Mouse (Mus musculus) limb, embryonic 12.5 days (tissue): ENCODE measurements at regions not wholly inside any gene's neighbourhood (a gene's known extent, or its start where the extent isn't known, plus 50 kb on each side); places are given as distances from the start of the nearest gene placed in this dataset.

Source experiments
- ATAC-seq: fragments of 200-750 bp; cut with Nextera tagmentation; 2 replicates; pipeline ENCODE4 v1.8.0; 2017; ENCODE audit warnings: low read depth, moderate TSS enrichment; ENCODE audit not compliant: insufficient number of reproducible peaks, insufficient read depth, low FRiP score, low TSS enrichment
- H3K27ac ChIP-seq: fragments of 300-500 bp; sonication (generic); 2 replicates; pipeline ENCODE4 v1.5.1; 2016; ENCODE audit warnings: mild to moderate bottlenecking, moderate library complexity
- H3K27me3 ChIP-seq: fragments of 300-500 bp; sonication (generic); 2 replicates; pipeline ENCODE4 v1.6.1; 2016; ENCODE audit warnings: mild to moderate bottlenecking, moderate library complexity
- H3K36me3 ChIP-seq: fragments of 300-500 bp; sonication (generic); 2 replicates; pipeline ENCODE4 v1.6.1; 2016; ENCODE audit warnings: mild to moderate bottlenecking, moderate library complexity
- H3K4me1 ChIP-seq: fragments of 300-500 bp; sonication (generic); replicated peaks from 2 replicates; pipeline ENCODE4 v1.6.1; 2016
- H3K4me2 ChIP-seq: fragments of 300-500 bp; sonication (generic); 2 replicates; pipeline ENCODE4 v1.6.1; 2016; ENCODE audit warnings: mild to moderate bottlenecking, moderate library complexity
- H3K4me3 ChIP-seq: fragments of 300-500 bp; sonication (generic); replicated peaks from 2 replicates; pipeline ENCODE4 v1.5.1; 2016; ENCODE audit warnings: mild to moderate bottlenecking
- H3K9ac ChIP-seq: fragments of 300-500 bp; sonication (generic); replicated peaks from 2 replicates; pipeline ENCODE4 v1.6.1; 2016; ENCODE audit warnings: mild to moderate bottlenecking, moderate library complexity
- H3K9me3 ChIP-seq: fragments of 300-500 bp; sonication (generic); 2 replicates; pipeline ENCODE4 v1.6.1; 2016; ENCODE audit warnings: mild to moderate bottlenecking, moderate library complexity
- WGBS: fragments of 180-500 bp; shearing (Covaris S2); methylation state at CpG from one replicate; pipeline ENCODE4 v1.1.7; 2016; 5-methylcytosine and 5-hydroxymethylcytosine counted together

- WGBS = 19% methylated on average over 4 of the region's 4 CpGs
- Histone ChIP-seq H3K4me2 (no peak overlapping the region), H3K27me3 (no peaks in the 10 kb centered on the region), H3K27ac (no peak overlapping the region), H3K4me3 (no peak overlapping the region), H3K9me3 (no peaks in the 10 kb centered on the region), H3K36me3 (no peaks in the 10 kb centered on the region), H3K9ac (no peak overlapping the region), H3K4me1 (no peaks in the 10 kb centered on the region)
- ATAC-seq = no peak
Measured at GRCm38 (mm10) chr6:15501063-15501462, 219.4 kb upstream of the Mdfic start.

GRCm38 (mm10) chr6:15509314-15509713 lies 211.1 kb upstream of the Mdfic start:
- Histone ChIP-seq H3K36me3 (no peaks in the 10 kb centered on the region), H3K27me3 (no peaks in the 10 kb centered on the region), H3K9me3 (no peaks in the 10 kb centered on the region), H3K4me2 (no peak overlapping the region), H3K4me1 (no peaks in the 10 kb centered on the region), H3K27ac (no peak overlapping the region), H3K9ac (no peak overlapping the region), H3K4me3 (no peak overlapping the region)
- WGBS = 76% methylated on average over 2 of the region's 2 CpGs
- no peak for ATAC-seq

GRCm38 (mm10) chr6:15537279-15537678 lies 183.2 kb upstream of the Mdfic start:
- H3K4me2 ChIP-seq = no peak overlapping the region
- no peak overlapping the region for H3K27ac ChIP-seq
- no peaks in the 10 kb centered on the region for H3K27me3 ChIP-seq
- H3K4me3 ChIP-seq = no peak overlapping the region
- no peaks in the 10 kb centered on the region for H3K9me3 ChIP-seq
- no peak for ATAC-seq
- WGBS = 70% methylated on average over 2 of the region's 2 CpGs
- H3K4me1 ChIP-seq = no peaks in the 10 kb centered on the region
- no peak overlapping the region for H3K9ac ChIP-seq
- no peaks in the 10 kb centered on the region for H3K36me3 ChIP-seq

GRCm38 (mm10) chr6:15541969-15542368 lies 178.5 kb upstream of the Mdfic start:
- no peak overlapping the region for H3K4me2 ChIP-seq
- WGBS = 76% methylated on average over 4 of the region's 4 CpGs

GRCm38 (mm10) chr6:15543516-15544080 lies 176.9 kb upstream of the Mdfic start:
- H3K36me3 ChIP-seq = no peaks in the 10 kb centered on the region
- H3K4me2 ChIP-seq = no peak overlapping the region
- H3K9ac ChIP-seq = no peak overlapping the region
- 89% methylated on average over 14 of the region's 14 CpGs for WGBS
- H3K4me3 ChIP-seq = no peak overlapping the region
- H3K27ac ChIP-seq = no peak overlapping the region
- H3K4me1 ChIP-seq = no peaks in the 10 kb centered on the region
- no peaks in the 10 kb centered on the region for H3K27me3 ChIP-seq
- ATAC-seq = no peak
- H3K9me3 ChIP-seq = no peaks in the 10 kb centered on the region

More at GRCm38 (mm10) chr6:15541969-15542368, 178.5 kb upstream of the Mdfic start:
- Histone ChIP-seq H3K4me3 (no peak overlapping the region), H3K36me3 (no peaks in the 10 kb centered on the region), H3K4me1 (no peaks in the 10 kb centered on the region), H3K9me3 (no peaks in the 10 kb centered on the region), H3K9ac (no peak overlapping the region), H3K27ac (no peak overlapping the region), H3K27me3 (no peaks in the 10 kb centered on the region)
- ATAC-seq = no peak

GRCm38 (mm10) chr6:15548833-15549232 lies 171.6 kb upstream of the Mdfic start:
- Histone ChIP-seq H3K4me3 (no peak overlapping the region), H3K27me3 (no peaks in the 10 kb centered on the region), H3K4me2 (no peak overlapping the region), H3K36me3 (no peaks in the 10 kb centered on the region), H3K27ac (no peak overlapping the region), H3K9ac (no peak overlapping the region), H3K4me1 (no peaks in the 10 kb centered on the region), H3K9me3 (no peaks in the 10 kb centered on the region)
- no peak for ATAC-seq
- 80% methylated on average over 2 of the region's 2 CpGs for WGBS

GRCm38 (mm10) chr6:15592780-15593179 lies 127.7 kb upstream of the Mdfic start:
- Histone ChIP-seq H3K4me3 (no peak overlapping the region), H3K9ac (no peak overlapping the region), H3K9me3 (no peaks in the 10 kb centered on the region), H3K27me3 (no peaks in the 10 kb centered on the region), H3K36me3 (no peaks in the 10 kb centered on the region), H3K4me2 (no peak overlapping the region), H3K4me1 (no peaks in the 10 kb centered on the region), H3K27ac (no peak overlapping the region)
- no peak for ATAC-seq
- WGBS = 59% methylated on average over 1 of the region's 1 CpGs

GRCm38 (mm10) chr6:15597226-15597983 lies 123.1 kb upstream of the Mdfic start:
- Histone ChIP-seq H3K9me3 (no peaks in the 10 kb centered on the region), H3K4me3 (no peak overlapping the region), H3K27ac (no peak overlapping the region), H3K9ac (no peak overlapping the region), H3K4me2 (no peak overlapping the region), H3K27me3 (no peaks in the 10 kb centered on the region), H3K4me1 (no peaks in the 10 kb centered on the region), H3K36me3 (no peaks in the 10 kb centered on the region)
- no peak for ATAC-seq
- WGBS = 40% methylated on average over 4 of the region's 4 CpGs

GRCm38 (mm10) chr6:15610208-15610607 lies 110.3 kb upstream of the Mdfic start:
- Histone ChIP-seq H3K9me3 (no peaks in the 10 kb centered on the region), H3K9ac (no peak overlapping the region), H3K4me1 (no peaks in the 10 kb centered on the region), H3K27ac (no peak overlapping the region), H3K4me2 (no peak overlapping the region), H3K36me3 (no peaks in the 10 kb centered on the region), H3K27me3 (no peaks in the 10 kb centered on the region), H3K4me3 (no peak overlapping the region)
- ATAC-seq = no peak

GRCm38 (mm10) chr6:15625910-15626564 lies 94.4 kb upstream of the Mdfic start:
- ATAC-seq = no peak
- H3K9me3 ChIP-seq = no peaks in the 10 kb centered on the region
- no peaks in the 10 kb centered on the region for H3K36me3 ChIP-seq
- no peak overlapping the region for H3K4me2 ChIP-seq
- 88% methylated on average over 3 of the region's 3 CpGs for WGBS
- H3K4me1 ChIP-seq = no peaks in the 10 kb centered on the region
- no peak overlapping the region for H3K27ac ChIP-seq
- H3K4me3 ChIP-seq = no peak overlapping the region
- H3K27me3 ChIP-seq = no peaks in the 10 kb centered on the region
- H3K9ac ChIP-seq = no peak overlapping the region

- Histone ChIP-seq H3K27me3 (no peaks in the 10 kb centered on the region), H3K4me2 (no peak overlapping the region), H3K4me3 (no peak overlapping the region), H3K4me1 (peaks cover 12% of the 10 kb centered on the region), H3K9ac (no peak overlapping the region), H3K27ac (0 out of 2 replicates have a peak overlapping the region, but pooled peaks have one; percentile 20), H3K9me3 (no peaks in the 10 kb centered on the region), H3K36me3 (no peaks in the 10 kb centered on the region)
- peak; percentile 68; the same call in 1 of the 2 replicates for ATAC-seq
- WGBS = 80% methylated on average over 14 of the region's 14 CpGs
Measured at GRCm38 (mm10) chr6:15638548-15638947, 81.9 kb upstream of the Mdfic start.
